Mouse (Mus musculus) skeletal muscle tissue, adult 2 months (tissue): ENCODE measurements at regions not wholly inside any gene's neighbourhood (a gene's known extent, or its start where the extent isn't known, plus 50 kb on each side); places are given as distances from the start of the nearest gene placed in this dataset.
A peak's percentile ranks its signal among the peaks of the same experiment; 100 is the strongest.
"Not testable (repeated sequence)": the region's sequence is repeated elsewhere in the genome, so short reads cannot be mapped to it uniquely, and the experiment has no call there.

Source experiments
- DNase-seq: peaks from one replicate; pipeline ENCODE4 v3.0.0-alpha.2; 2012; ENCODE audit warnings: low read depth, low spot score

GRCm38 (mm10) chr15:60333573-60334306 is 317.3 kb upstream of the 4933412E24Rik start:
- DNase-seq, result no peak

- DNase-seq, result no peak
Observed at GRCm38 (mm10) chr15:60317577-60317976, 301.2 kb upstream of the 4933412E24Rik start.

GRCm38 (mm10) chr15:60315210-60315609 is 298.8 kb upstream of the 4933412E24Rik start:
- DNase-seq, result no peak

DNA sequence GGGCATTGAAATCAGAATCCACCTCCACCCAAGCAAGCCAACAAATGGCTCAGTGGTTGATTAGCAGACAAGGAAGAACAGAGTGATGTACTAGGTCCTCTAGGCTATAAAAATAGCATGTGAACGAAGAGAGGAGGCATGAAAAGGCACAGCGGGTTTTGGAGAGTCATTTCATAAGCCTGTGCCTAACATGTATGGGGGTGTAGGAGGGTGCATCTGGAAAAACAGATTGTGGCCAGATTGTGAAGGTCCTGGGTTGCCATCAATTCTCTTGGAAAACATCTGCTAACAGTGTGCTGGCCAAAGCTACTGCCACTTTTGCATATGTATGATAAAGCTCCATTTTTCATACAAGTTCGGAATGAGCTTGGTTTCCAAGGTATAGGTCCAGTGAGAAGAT is 293.5 kb upstream of the 4933412E24Rik start:
- DNase-seq, result no peak

GRCm38 (mm10) chr15:60308968-60309367 is 292.6 kb upstream of the 4933412E24Rik start:
- no peak for DNase-seq

DNA sequence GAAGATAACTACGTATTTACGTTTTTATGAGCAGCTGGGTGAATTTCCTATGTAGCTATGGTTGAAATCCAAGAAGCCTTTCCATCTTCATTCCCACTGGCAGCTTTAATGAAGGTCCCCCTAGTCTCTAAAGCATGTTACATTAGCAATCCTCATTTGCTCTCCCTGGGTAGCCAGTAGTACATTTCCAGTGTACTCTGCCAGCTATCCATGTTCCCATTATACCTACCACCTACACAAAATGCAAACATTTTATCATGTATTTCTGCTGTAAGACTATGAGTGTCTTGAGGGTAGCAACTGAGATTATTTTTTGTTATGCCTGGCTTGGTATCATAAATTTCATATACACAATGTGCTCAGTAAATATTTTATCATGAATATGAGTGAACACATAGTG is 291.7 kb upstream of the 4933412E24Rik start:
- no peak for DNase-seq

GRCm38 (mm10) chr15:60303501-60303900 is 287.1 kb upstream of the 4933412E24Rik start:
- no peak for DNase-seq

DNA sequence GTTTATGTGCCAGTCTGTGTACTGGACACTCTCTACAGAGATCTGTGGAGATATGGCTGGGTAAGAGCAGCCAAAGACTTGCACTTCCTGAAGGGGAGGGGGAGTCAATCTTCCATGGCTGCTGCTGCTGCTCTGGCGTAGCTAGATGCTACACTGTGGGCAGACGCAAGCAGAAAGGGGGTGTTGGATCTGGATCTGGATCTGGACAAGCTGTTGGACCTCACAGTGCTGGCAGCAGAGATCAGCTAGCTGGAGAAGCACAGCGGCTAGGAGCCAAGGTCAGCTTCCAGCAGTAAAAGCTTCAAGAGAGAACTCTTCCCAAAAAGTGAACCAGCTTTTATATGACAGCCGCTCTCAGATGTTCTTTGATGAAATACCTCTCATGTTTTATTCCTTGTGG is 285.5 kb upstream of the 4933412E24Rik start:
- no peak for DNase-seq

- DNase-seq, result no peak
Observed at GRCm38 (mm10) chr15:60285321-60285720, 268.9 kb upstream of the 4933412E24Rik start.

- DNase-seq, result no peak
Observed at GRCm38 (mm10) chr15:60280378-60280777, 264.0 kb upstream of the 4933412E24Rik start.

DNA sequence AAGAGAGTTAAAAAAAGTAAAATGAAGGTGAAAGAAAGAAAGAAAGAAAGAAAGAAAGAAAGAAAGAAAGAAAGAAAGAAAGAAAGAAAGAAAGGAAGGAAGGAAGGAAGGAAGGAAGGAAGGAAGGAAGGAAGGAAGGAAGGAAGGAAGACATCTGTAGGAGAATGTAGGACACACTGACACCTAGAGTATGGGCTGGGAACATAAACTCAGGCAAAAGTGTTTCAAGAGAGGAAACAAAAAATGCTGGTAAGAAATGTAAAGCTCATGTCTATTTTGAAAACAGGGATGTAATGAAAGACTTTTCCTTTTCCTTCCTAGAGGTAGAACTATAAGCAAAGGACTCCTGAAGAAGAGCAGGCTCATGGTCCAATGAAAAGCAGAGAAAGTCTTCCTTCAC is 237.2 kb upstream of the 4933412E24Rik start:
- not testable (repeated sequence) for DNase-seq

GRCm38 (mm10) chr15:60226335-60226938 is 210.0 kb upstream of the 4933412E24Rik start:
- no peak for DNase-seq

GRCm38 (mm10) chr15:60195070-60195469 is 178.7 kb upstream of the 4933412E24Rik start:
- no peak for DNase-seq

GRCm38 (mm10) chr15:60193157-60193556 is 176.7 kb upstream of the 4933412E24Rik start:
- DNase-seq, result no peak

- no peak for DNase-seq
Observed at GRCm38 (mm10) chr15:60187002-60187715, 170.7 kb upstream of the 4933412E24Rik start.

- DNase-seq, result peak; percentile 14
Observed at GRCm38 (mm10) chr15:60141554-60142070, 125.2 kb upstream of the 4933412E24Rik start.

DNA sequence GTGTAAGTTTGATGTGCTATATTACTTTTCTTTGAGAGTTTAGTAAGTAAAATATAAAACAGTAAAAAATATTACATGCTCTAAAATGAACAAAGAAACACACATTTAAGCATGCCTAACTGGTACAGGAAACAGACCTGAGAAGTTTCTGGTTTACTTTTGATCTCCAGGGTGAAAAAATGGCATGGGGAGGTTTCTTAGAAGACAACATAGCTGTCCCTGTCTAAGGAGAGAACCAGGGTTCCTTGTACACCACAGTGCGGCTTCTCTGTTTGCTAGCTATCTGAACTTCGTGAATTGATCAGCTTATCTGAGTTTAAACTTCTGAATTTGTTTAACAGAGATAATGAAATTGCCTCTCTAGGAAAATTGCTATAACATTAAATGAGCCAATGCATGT is 120.3 kb upstream of the 4933412E24Rik start:
- no peak for DNase-seq

- no peak for DNase-seq
Observed at GRCm38 (mm10) chr15:60134515-60134914, 118.1 kb upstream of the 4933412E24Rik start.

DNA sequence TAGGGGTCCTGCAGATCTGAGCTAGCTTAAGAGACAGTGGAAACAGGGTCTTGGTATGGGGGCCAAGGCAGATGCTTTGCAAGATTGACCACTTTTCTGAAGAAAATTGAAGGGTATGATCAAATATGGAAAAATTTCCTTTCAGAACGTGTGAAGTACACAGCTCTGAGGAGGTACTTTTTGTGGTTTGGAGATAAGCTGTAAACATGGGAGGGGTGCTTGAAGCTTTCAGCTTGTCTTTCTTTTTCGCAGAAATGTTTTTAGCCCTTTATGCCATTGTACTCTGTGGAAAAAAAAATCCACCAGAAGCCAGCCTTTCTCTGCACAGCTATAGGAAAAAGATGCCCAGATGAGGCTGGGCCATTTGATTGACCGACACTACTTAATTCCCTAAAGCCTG is 116.3 kb upstream of the 4933412E24Rik start:
- no peak for DNase-seq

- DNase-seq, result no peak
Observed at GRCm38 (mm10) chr15:60124461-60124860, 108.0 kb upstream of the 4933412E24Rik start.

GRCm38 (mm10) chr15:60119926-60120325 is 103.5 kb upstream of the 4933412E24Rik start:
- DNase-seq, result no peak

GRCm38 (mm10) chr15:60111885-60112284 is 95.5 kb upstream of the 4933412E24Rik start:
- no peak for DNase-seq
